Mouse (Mus musculus): ENCODE measurements around the gene Dcst2.

GRCm38 (mm10) chr3:89401329-89401728 is 39.6 kb downstream of the Dcst2 start:
- no peak for TF ChIP-seq POLR2A (IDR thresholded peaks at IDR 0.05; ENCODE audit: insufficient read length, low read depth)
- TF ChIP-seq MYOG (IDR thresholded peaks at IDR 0.05; ENCODE audit: control insufficient read depth in 1 of 3, insufficient read depth in 1 of 3, insufficient read length in 2 of 3, low read depth in 2 of 3), result no peak
- no peak for TF ChIP-seq MYOD1 (IDR thresholded peaks at IDR 0.05; ENCODE audit: control insufficient read depth in 1 of 3, insufficient read length in 2 of 3, low read depth in 2 of 3)
- no peak for TF ChIP-seq USF1 (IDR thresholded peaks at IDR 0.05; ENCODE audit: low read depth)
- no peak for TF ChIP-seq MAX (IDR thresholded peaks at IDR 0.05; ENCODE audit: low read depth)
